Mouse (Mus musculus) MEL (cell line): Measurements from ENCODE around the gene 2610318N02Rik.

Experiments
- CTCF ChIP-seq, 3 experiments: IDR thresholded peaks in 2 of 3; conservative IDR thresholded peaks in 1 of 3; 2 replicates each; pipeline ENCODE4 v1.5.1; 2011 to 2012; ENCODE audit warnings: low read length in 3 of 3, low read depth in 2 of 3, mild to moderate bottlenecking in 2 of 3, improper control_type of control experiment in 1 of 3, inconsistent platforms in 1 of 3, mixed read lengths in 1 of 3, moderate library complexity in 1 of 3; ENCODE audit not compliant: control insufficient read depth in 1 of 3, insufficient read depth in 1 of 3, poor library complexity in 1 of 3, severe bottlenecking in 1 of 3
- E2F4 ChIP-seq: IDR thresholded peaks from 2 replicates; pipeline ENCODE4 v1.6.1; 2011; ENCODE audit warnings: low read depth, low read length, improper control_type of control experiment, borderline replicate concordance
- EP300 ChIP-seq, 2 experiments: IDR thresholded peaks; 2 replicates each; pipeline ENCODE4 v1.6.1; 2011; ENCODE audit warnings: improper control_type of control experiment in 2 of 2, low read length in 2 of 2, low read depth in 1 of 2, mild to moderate bottlenecking in 1 of 2
- MAZ ChIP-seq: IDR thresholded peaks from 2 replicates; pipeline ENCODE4 v1.6.1; 2012; ENCODE audit warnings: low read depth, mild to moderate bottlenecking, inconsistent platforms, low read length, improper control_type of control experiment
- NELFE ChIP-seq: IDR thresholded peaks from 2 replicates; pipeline ENCODE4 v1.6.1; 2011; ENCODE audit warnings: low read depth, low read length, improper control_type of control experiment
- POLR2A ChIP-seq, 2 experiments: IDR thresholded peaks; 2 replicates each; pipeline ENCODE4 v1.6.1; 2011 to 2012; ENCODE audit warnings: low read length in 2 of 2, mild to moderate bottlenecking in 2 of 2, control low read depth in 1 of 2, improper control_type of control experiment in 1 of 2, low read depth in 1 of 2, moderate library complexity in 1 of 2; ENCODE audit not compliant: control insufficient read depth in 1 of 2, insufficient read depth in 1 of 2, poor library complexity in 1 of 2
- SIN3A ChIP-seq: IDR thresholded peaks from 2 replicates; pipeline ENCODE4 v1.6.1; 2012; ENCODE audit warnings: low read length, improper control_type of control experiment, inconsistent platforms

DNA sequence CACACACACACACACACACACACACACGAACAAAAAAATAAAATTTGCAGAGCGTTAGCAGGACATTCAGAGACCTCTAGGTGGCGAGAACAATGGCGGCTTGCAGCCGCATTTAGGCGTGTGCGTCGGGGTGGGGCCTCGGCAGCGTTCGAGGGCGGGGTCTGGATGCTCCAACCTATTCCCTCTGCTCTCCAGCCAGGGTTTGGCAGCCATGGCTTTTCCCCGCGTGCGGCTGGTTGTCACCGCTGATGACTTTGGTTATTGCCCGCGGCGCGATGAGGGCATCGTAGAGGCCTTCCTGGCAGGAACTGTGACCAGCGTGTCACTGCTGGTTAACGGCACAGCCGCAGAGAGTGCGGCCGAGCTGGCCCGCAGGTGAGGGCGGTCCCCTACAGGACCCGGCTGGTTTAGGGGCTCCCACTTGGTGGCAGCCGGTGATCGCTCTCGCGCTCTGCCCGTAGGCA lies 21.8 kb upstream of the 2610318N02Rik start, which contains the start of gene Ccdc116:
- TF ChIP-seq SIN3A (0 out of 2 replicates have a peak, but pooled peaks have one; percentile 54), CTCF (IDR thresholded peaks at IDR 0.05 in 2 of 3, conservative IDR thresholded peaks at IDR 0.05 in 1 of 3; ENCODE audit: control insufficient read depth in 1 of 3, insufficient read depth in 1 of 3, low read depth in 2 of 3, low read length in 3 of 3, poor library complexity in 1 of 3, severe bottlenecking in 1 of 3) (peak in 2 of 3 experiments; percentile 56 to 63; a peak in 5 of 6 replicates), E2F4 (no peak), EP300 (IDR thresholded peaks at IDR 0.05; ENCODE audit: low read depth in 1 of 2, low read length in 2 of 2) (no peak), MAZ (no peak), NELFE (peak; percentile 68), POLR2A (IDR thresholded peaks at IDR 0.05; ENCODE audit: control insufficient read depth in 1 of 2, insufficient read depth in 1 of 2, low read depth in 1 of 2, low read length in 2 of 2, poor library complexity in 1 of 2) (peak; percentile 64 to 80; a peak in 2 of 4 replicates)
